Mouse (Mus musculus) heart, adult 2 months (tissue): ENCODE measurements around the gene Otp. TPM values are rescaled to one million over a fixed set of nuclear protein-coding genes. Genes with fewer than 3 reads are reported as not detected.

Experiments
- DNase-seq, 2 experiments: peaks; one replicate each; pipeline ENCODE4 v3.0.0; 2021
- H3K27ac ChIP-seq: fragments of 200-600 bp; 2 replicates; pipeline ENCODE4 v1.8.1; 2022
- H3K27me3 ChIP-seq: fragments of 200-500 bp; 2 replicates; pipeline ENCODE4 v1.6.1; 2012; ENCODE audit warnings: mild to moderate bottlenecking, low read length, inconsistent platforms, mixed read lengths; ENCODE audit not compliant: control insufficient read depth, insufficient read depth
- H3K36me3 ChIP-seq: fragments of 200-500 bp; 2 replicates; pipeline ENCODE4 v1.6.1; 2012; ENCODE audit warnings: low read length, inconsistent platforms; ENCODE audit not compliant: control insufficient read depth, insufficient read depth
- H3K4me1 ChIP-seq: fragments of 200-500 bp; 2 replicates; pipeline ENCODE4 v1.6.1; 2011; ENCODE audit warnings: low read length; ENCODE audit not compliant: control insufficient read depth, insufficient read depth
- H3K4me3 ChIP-seq: fragments of 200-600 bp; 2 replicates; pipeline ENCODE4 v1.8.1; 2022
- H3K79me2 ChIP-seq: fragments of 200-500 bp; replicated peaks from 2 replicates; pipeline ENCODE4 v1.6.1; 2012; ENCODE audit warnings: mild to moderate bottlenecking, inconsistent platforms, low read length, moderate library complexity, mixed read lengths; ENCODE audit not compliant: control insufficient read depth, insufficient read depth
- H3K9ac ChIP-seq: fragments of 200-500 bp; 2 replicates; pipeline ENCODE4 v1.6.1; 2012; ENCODE audit warnings: low read depth, mild to moderate bottlenecking, control low read depth, inconsistent platforms, low read length, mixed read lengths
- CTCF ChIP-seq: fragments of 200-600 bp; IDR thresholded peaks from 2 replicates; pipeline ENCODE4 v1.8.1; 2022; ENCODE audit warnings: antibody characterized with exemption, mild to moderate bottlenecking, moderate library complexity
- EP300 ChIP-seq: fragments of 200-500 bp; IDR thresholded peaks from 2 replicates; pipeline ENCODE4 v1.6.1; 2011; ENCODE audit warnings: low read depth, low read length, control low read depth; ENCODE audit not compliant: insufficient read depth
- POLR2A ChIP-seq: fragments of 200-500 bp; IDR thresholded peaks from 2 replicates; pipeline ENCODE4 v1.6.1; 2011; ENCODE audit warnings: mild to moderate bottlenecking, low read depth, low read length, control low read depth; ENCODE audit not compliant: insufficient read depth
- WGBS: fragments of 180-500 bp; shearing (Covaris S2); methylation state at CpG from one replicate; pipeline ENCODE4 v1.1.7; 2018; 5-methylcytosine and 5-hydroxymethylcytosine counted together
- intact Hi-C: fragments of 180-260 bp; cut with DNase I; formaldehyde crosslinking; loops from one replicate; pipeline ENCODE4 v1.15.1; 2025
- polyA plus RNA-seq: library from polyadenylated mRNA; depleted of rRNA; stranded (reverse); fragments of >200 nt; gene quantifications from 2 replicates; pipeline ENCODE4 v1.2.3, GENCODE M21; 2012
- total RNA-seq, 2 experiments: library from RNA; stranded (reverse); gene quantifications; 2 replicates each; pipeline ENCODE4 v1.2.3; 2021

Otp gene
- total and polyA plus RNA-seq, 3 experiments: not detected

GRCm38 (mm10) chr13:94871806-94872320 is 3.5 kb upstream of the Otp start:
- TF ChIP-seq CTCF (no peak), POLR2A (no peak), EP300 (no peak)
- no peaks in the 10 kb centered on the region for H3K4me1 ChIP-seq
- H3K4me3 ChIP-seq: no peak overlapping the region
- H3K36me3 ChIP-seq: no peaks in the 10 kb centered on the region
- H3K9ac ChIP-seq: no peak overlapping the region
- 4% methylated on average over 7 of the region's 7 CpGs for WGBS
- H3K79me2 ChIP-seq: no peaks in the 10 kb centered on the region
- no peak overlapping the region for H3K27ac ChIP-seq
- no peak for DNase-seq
- peaks cover 36% of the 10 kb centered on the region for H3K27me3 ChIP-seq
- intact Hi-C loops: no loop called here

DNA sequence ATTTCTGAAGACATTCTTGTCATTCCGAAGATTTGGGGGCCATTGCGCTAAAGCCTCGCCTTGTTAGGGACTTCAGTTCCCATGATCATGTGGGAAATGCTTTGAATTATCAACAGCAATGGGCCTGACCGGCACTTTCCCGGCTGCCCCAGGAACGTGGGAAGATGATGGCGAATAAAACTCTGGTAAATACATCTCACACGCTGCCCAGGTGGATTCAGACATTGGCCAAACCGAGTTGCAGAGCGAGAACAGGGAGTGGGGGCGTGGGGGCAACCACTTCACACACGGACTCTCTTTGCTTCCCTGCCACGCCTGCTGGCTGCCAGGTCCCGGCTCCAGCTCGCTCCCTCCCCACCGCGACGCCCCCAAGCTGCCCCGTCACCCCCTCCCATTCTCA is 3.0 kb upstream of the Otp start:
- Histone ChIP-seq H3K9ac (no peak overlapping the region), H3K27me3 (peaks cover 42% of the 10 kb centered on the region), H3K4me3 (no peak overlapping the region), H3K27ac (no peak overlapping the region), H3K4me1 (no peaks in the 10 kb centered on the region), H3K79me2 (no peaks in the 10 kb centered on the region), H3K36me3 (no peaks in the 10 kb centered on the region)
- 2% methylated on average over 19 of the region's 19 CpGs for WGBS
- intact Hi-C loops: no loop called here
- DNase-seq: no peak
- TF ChIP-seq POLR2A (no peak), EP300 (no peak), CTCF (no peak)

- no peak overlapping the region for H3K4me3 ChIP-seq
- intact Hi-C loops: no loop called here
- no peak overlapping the region for H3K27ac ChIP-seq
- H3K79me2 ChIP-seq: no peaks in the 10 kb centered on the region
- DNase-seq: no peak
- TF ChIP-seq POLR2A (no peak), EP300 (no peak), CTCF (no peak)
- H3K27me3 ChIP-seq: peaks cover 40% of the 10 kb centered on the region
- 2% methylated on average over 54 of the region's 54 CpGs for WGBS
- H3K36me3 ChIP-seq: no peaks in the 10 kb centered on the region
- H3K9ac ChIP-seq: no peak overlapping the region
- H3K4me1 ChIP-seq: no peaks in the 10 kb centered on the region
These were observed 2.0 kb upstream of the Otp start for GRCm38 (mm10) chr13:94873111-94874038.

DNA sequence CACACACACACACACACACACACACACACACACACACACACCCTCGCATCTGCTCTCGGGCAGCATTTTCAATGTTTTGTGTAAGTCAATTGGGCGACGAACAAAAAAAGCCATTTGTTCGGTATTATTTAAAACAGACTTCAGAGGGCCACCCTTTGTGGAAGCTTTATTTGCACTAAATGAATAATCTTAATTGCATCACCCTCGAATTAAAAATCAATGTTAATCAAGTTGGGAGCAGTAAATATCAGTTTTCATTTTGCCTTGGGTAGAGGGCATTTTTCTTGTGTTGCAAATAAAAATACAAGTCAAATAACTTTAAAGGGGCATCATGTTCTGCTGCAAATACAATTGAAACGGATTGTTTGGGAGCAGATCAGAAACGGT is 1.4 kb upstream of the Otp start:
- Histone ChIP-seq H3K36me3 (no peaks in the 10 kb centered on the region), H3K4me1 (no peaks in the 10 kb centered on the region), H3K27me3 (peaks cover 38% of the 10 kb centered on the region), H3K9ac (no peak overlapping the region), H3K79me2 (no peaks in the 10 kb centered on the region), H3K27ac (no peak overlapping the region), H3K4me3 (no peak overlapping the region)
- 5% methylated on average over 8 of the region's 8 CpGs for WGBS
- no peak for DNase-seq
- TF ChIP-seq EP300 (no peak), POLR2A (no peak), CTCF (no peak)
- intact Hi-C loops: no loop called here

GRCm38 (mm10) chr13:94874656-94875395 is 576 bp upstream of the Otp start:
- 6% methylated on average over 23 of the region's 23 CpGs for WGBS
- intact Hi-C loops: no loop called here
- H3K9ac ChIP-seq: no peak overlapping the region

More at GRCm38 (mm10) chr13:94874656-94875395, 576 bp upstream of the Otp start:
- Histone ChIP-seq H3K36me3 (no peaks in the 10 kb centered on the region), H3K27ac (no peak overlapping the region), H3K4me3 (no peak overlapping the region), H3K27me3 (peaks cover 38% of the 10 kb centered on the region), H3K79me2 (no peaks in the 10 kb centered on the region), H3K4me1 (no peaks in the 10 kb centered on the region)
- no peak for DNase-seq
- no peak for TF ChIP-seq CTCF
- no peak for TF ChIP-seq EP300
- no peak for TF ChIP-seq POLR2A
